Mouse (Mus musculus) megakaryocyte, embryonic 14.5 days (primary cell): ENCODE results near the gene Ercc2. TPM values are rescaled to one million over a fixed set of nuclear protein-coding genes. Genes with fewer than 3 reads are reported as not detected.

Experiments
- H3K27me3 ChIP-seq: replicated peaks from 2 replicates; pipeline ENCODE3; 2012; ENCODE audit warnings: inconsistent platforms
- H3K36me3 ChIP-seq: replicated peaks from 2 replicates; pipeline ENCODE3; 2012; ENCODE audit warnings: low read length, inconsistent platforms, mixed read lengths
- H3K4me1 ChIP-seq: 2 replicates; pipeline ENCODE4 v1.6.1; 2012; ENCODE audit warnings: inconsistent platforms
- H3K4me3 ChIP-seq: replicated peaks from 2 replicates; pipeline ENCODE3; 2012; ENCODE audit warnings: moderate library complexity, mild to moderate bottlenecking, inconsistent platforms
- H3K9me3 ChIP-seq: 2 replicates; pipeline ENCODE4 v1.6.1; 2012; ENCODE audit warnings: inconsistent platforms
- FLI1 ChIP-seq: IDR thresholded peaks from 2 replicates; pipeline ENCODE4 v1.6.1; 2012; ENCODE audit warnings: low read length, inconsistent platforms, mixed read lengths
- GATA1 ChIP-seq: IDR thresholded peaks from 3 replicates; pipeline ENCODE4 v1.6.1; 2012; ENCODE audit warnings: mixed read lengths, low read length, inconsistent platforms, borderline replicate concordance
- polyA plus RNA-seq: library from polyadenylated mRNA; stranded (reverse); fragments of >175 nt; gene quantifications from 2 replicates; pipeline ENCODE4 v1.2.3, GENCODE M21; 2012; ENCODE audit warnings: low replicate concordance; ENCODE audit not compliant: insufficient read depth

The Ercc2 gene
- polyA plus RNA-seq = 24.2 and 30.8 TPM in 2 replicates

GRCm38 (mm10) chr7:19381377-19382165, at the start of gene Ercc2:
Ercc2 (plus strand) TSS chr7:19382010.
- Histone ChIP-seq H3K4me1 (peaks cover 36% of the 10 kb centered on the region), H3K9me3 (no peaks in the 10 kb centered on the region), H3K27me3 (no peaks in the 10 kb centered on the region), H3K36me3 (peaks cover 50% of the 10 kb centered on the region), H3K4me3 (peak within 1 kb of the TSS; percentile 100)
- no peak for TF ChIP-seq FLI1
- TF ChIP-seq GATA1 = no peak

GRCm38 (mm10) chr7:19332709-19333352, 49.0 kb upstream of the Ercc2 start:
- Histone ChIP-seq H3K4me1 (peaks cover 88% of the 10 kb centered on the region), H3K27me3 (no peaks in the 10 kb centered on the region), H3K36me3 (peaks cover 17% of the 10 kb centered on the region), H3K9me3 (peaks cover 6% of the 10 kb centered on the region; the same call in 1 of the 2 replicates), H3K4me3 (peak overlapping the region; percentile 93)
- TF ChIP-seq FLI1 (0 out of 2 replicates have a peak, but pooled peaks have one; percentile 28), GATA1 (peak; percentile 86)

GRCm38 (mm10) chr7:19335583-19335982, 46.2 kb upstream of the Ercc2 start:
- peak overlapping the region; percentile 89 for H3K4me3 ChIP-seq
- H3K27me3 ChIP-seq = no peaks in the 10 kb centered on the region
- TF ChIP-seq GATA1 (no peak), FLI1 (no peak)
- peaks cover 82% of the 10 kb centered on the region for H3K4me1 ChIP-seq
- H3K9me3 ChIP-seq = no peaks in the 10 kb centered on the region
- peaks cover 28% of the 10 kb centered on the region for H3K36me3 ChIP-seq

GRCm38 (mm10) chr7:19337122-19337521, 44.7 kb upstream of the Ercc2 start:
- H3K27me3 ChIP-seq = peaks cover 13% of the 10 kb centered on the region
- H3K9me3 ChIP-seq = no peaks in the 10 kb centered on the region
- H3K36me3 ChIP-seq = peaks cover 28% of the 10 kb centered on the region
- H3K4me3 ChIP-seq = peak overlapping the region; percentile 30
- peaks cover 80% of the 10 kb centered on the region for H3K4me1 ChIP-seq
- TF ChIP-seq GATA1 = no peak
- no peak for TF ChIP-seq FLI1

GRCm38 (mm10) chr7:19338060-19338459, 43.8 kb upstream of the Ercc2 start:
- Histone ChIP-seq H3K4me1 (peaks cover 83% of the 10 kb centered on the region), H3K9me3 (no peaks in the 10 kb centered on the region), H3K27me3 (peaks cover 17% of the 10 kb centered on the region), H3K36me3 (peaks cover 28% of the 10 kb centered on the region), H3K4me3 (no peak overlapping the region)
- TF ChIP-seq GATA1 (no peak), FLI1 (no peak)

- peaks cover 17% of the 10 kb centered on the region for H3K27me3 ChIP-seq
Measured at GRCm38 (mm10) chr7:19338596-19338995, 43.2 kb upstream of the Ercc2 start.

GRCm38 (mm10) chr7:19341250-19341649, 40.6 kb upstream of the Ercc2 start:
- Histone ChIP-seq H3K27me3 (peaks cover 17% of the 10 kb centered on the region), H3K4me1 (peaks cover 85% of the 10 kb centered on the region), H3K4me3 (no peak overlapping the region), H3K36me3 (peaks cover 23% of the 10 kb centered on the region), H3K9me3 (no peaks in the 10 kb centered on the region)
- no peak for TF ChIP-seq GATA1
- no peak for TF ChIP-seq FLI1

More at GRCm38 (mm10) chr7:19338596-19338995, 43.2 kb upstream of the Ercc2 start:
- H3K36me3 ChIP-seq = peaks cover 28% of the 10 kb centered on the region
- H3K9me3 ChIP-seq = no peaks in the 10 kb centered on the region
- no peak for TF ChIP-seq GATA1
- no peak for TF ChIP-seq FLI1
- peaks cover 85% of the 10 kb centered on the region for H3K4me1 ChIP-seq
- H3K4me3 ChIP-seq = no peak overlapping the region

GRCm38 (mm10) chr7:19341761-19342409, 39.9 kb upstream of the Ercc2 start:
- H3K27me3 ChIP-seq = peaks cover 17% of the 10 kb centered on the region
- no peak for TF ChIP-seq FLI1
- no peak for TF ChIP-seq GATA1
- H3K9me3 ChIP-seq = no peaks in the 10 kb centered on the region
- peaks cover 79% of the 10 kb centered on the region for H3K4me1 ChIP-seq
- H3K4me3 ChIP-seq = peak overlapping the region; percentile 90
- peaks cover 20% of the 10 kb centered on the region for H3K36me3 ChIP-seq

GRCm38 (mm10) chr7:19342481-19343027, 39.3 kb upstream of the Ercc2 start:
- peaks cover 17% of the 10 kb centered on the region for H3K27me3 ChIP-seq
- H3K4me1 ChIP-seq = peaks cover 72% of the 10 kb centered on the region
- no peaks in the 10 kb centered on the region for H3K9me3 ChIP-seq
- peak overlapping the region; percentile 90 for H3K4me3 ChIP-seq
- peaks cover 14% of the 10 kb centered on the region for H3K36me3 ChIP-seq
- no peak for TF ChIP-seq GATA1
- no peak for TF ChIP-seq FLI1
